Mouse (Mus musculus) layer of hippocampus, adult 2 months (tissue): ENCODE data around the gene Gm9918. TPM values are rescaled to one million over a fixed set of nuclear protein-coding genes. Genes with fewer than 3 reads are reported as not detected.
"Not testable (repeated sequence)": the region's sequence is repeated elsewhere in the genome, so short reads cannot be mapped to it uniquely, and the experiment has no call there.

Experiments used
- DNase-seq, 2 experiments: peaks; one replicate each; pipeline ENCODE4 v3.0.0; 2022; ENCODE audit warnings: low spot score in 2 of 2
- H3K27ac ChIP-seq: fragments of 200-600 bp; 2 replicates; pipeline ENCODE4 v1.8.1; 2022
- H3K4me3 ChIP-seq: fragments of 200-600 bp; 2 replicates; pipeline ENCODE4 v1.8.1; 2022; ENCODE audit warnings: mild to moderate bottlenecking
- CTCF ChIP-seq: fragments of 200-600 bp; conservative IDR thresholded peaks from 2 replicates; pipeline ENCODE4 v1.8.1; 2022; ENCODE audit warnings: antibody characterized with exemption, mild to moderate bottlenecking, moderate library complexity
- long read RNA-seq, 2 experiments: library from polyadenylated mRNA; stranded (forward); transcript quantifications; one replicate each; pipeline ENCODE4 v2.0.0; 2021; ENCODE audit warnings: borderline mapping rate in 2 of 2
- total RNA-seq, 2 experiments: library from RNA; stranded (reverse); gene quantifications; 2 replicates each; pipeline ENCODE4 v1.2.3; 2021

Gene Gm9918
- total RNA-seq = not detected
- long read RNA-seq, experiment 1 = 0 reads
- long read RNA-seq, experiment 2 = 0 reads

DNA sequence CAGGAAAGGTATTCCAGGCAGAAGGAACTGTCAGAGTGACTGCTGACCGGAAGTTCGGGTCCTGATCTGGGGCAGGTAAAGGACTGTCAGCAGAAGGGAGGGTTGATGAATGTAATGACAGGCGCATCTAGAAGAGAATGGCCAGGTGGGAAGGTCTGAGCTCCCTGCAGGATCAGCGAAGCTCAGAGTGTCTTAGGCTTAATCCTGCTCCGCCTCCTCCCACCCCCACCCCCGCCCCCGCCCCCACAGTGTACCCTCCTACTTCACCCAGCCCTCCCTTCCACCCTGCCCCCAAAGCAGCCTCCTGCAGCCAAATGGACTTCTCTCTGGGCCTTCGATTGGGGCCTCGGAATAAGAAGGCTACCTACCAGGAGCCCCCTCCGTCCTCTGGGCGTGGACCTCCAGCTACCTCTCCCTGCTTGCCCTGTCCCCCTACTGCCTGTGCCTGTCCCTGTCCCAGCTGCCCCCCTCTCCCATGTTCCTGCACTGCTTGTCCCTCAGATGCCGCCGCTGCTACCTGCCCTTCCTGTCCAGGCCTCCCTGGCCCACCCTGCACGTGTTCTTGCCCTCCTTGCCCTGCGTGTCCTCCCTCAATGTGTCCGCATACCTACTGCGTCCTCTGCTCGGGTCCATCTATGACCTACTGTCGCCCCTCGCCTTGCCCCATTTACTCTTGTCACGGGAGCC is at the start of gene Gm9918:
TSS of gene Gm9918 (plus strand) at position 290 of the 687 bp plus-strand sequence.
- no peak within 1 kb of the TSS for H3K4me3 ChIP-seq
- no peak for TF ChIP-seq CTCF

DNA sequence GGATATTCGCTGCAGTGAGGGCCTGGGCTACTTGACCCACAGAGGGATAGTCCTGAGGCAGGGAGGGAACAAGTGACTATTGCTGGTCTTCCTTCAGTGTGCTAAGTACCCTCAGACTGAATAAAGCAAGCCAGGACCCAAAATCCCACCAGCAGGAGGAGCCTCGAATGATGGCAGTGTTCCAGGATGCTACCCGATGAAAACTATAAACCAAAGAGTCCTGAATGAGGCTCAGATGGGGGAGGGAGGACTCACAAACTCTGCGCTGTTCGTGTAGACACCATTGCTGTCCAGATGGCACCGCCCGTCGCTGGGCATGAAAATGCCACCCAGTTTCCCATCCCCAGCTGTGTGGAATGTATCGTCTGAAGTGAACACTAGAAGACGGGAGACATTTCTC is 48.0 kb upstream of the Gm9918 start:
- TF ChIP-seq CTCF = 0 out of 2 replicates have a peak, but pooled peaks have one; percentile 17
- no peak overlapping the region for H3K4me3 ChIP-seq
- DNase-seq = no peak
- H3K27ac ChIP-seq = no peak overlapping the region

More for the DNA sequence above, at the start of gene Gm9918:
- H3K27ac ChIP-seq = no peak within 1 kb of the TSS
- DNase-seq = no peak

GRCm38 (mm10) chr15:102224186-102224991 is 46.0 kb upstream of the Gm9918 start:
- Histone ChIP-seq H3K27ac (no peak overlapping the region), H3K4me3 (peak overlapping the region; percentile 54)
- TF ChIP-seq CTCF = peak; percentile 98
- peak; percentile 70 to 81 for DNase-seq

DNA sequence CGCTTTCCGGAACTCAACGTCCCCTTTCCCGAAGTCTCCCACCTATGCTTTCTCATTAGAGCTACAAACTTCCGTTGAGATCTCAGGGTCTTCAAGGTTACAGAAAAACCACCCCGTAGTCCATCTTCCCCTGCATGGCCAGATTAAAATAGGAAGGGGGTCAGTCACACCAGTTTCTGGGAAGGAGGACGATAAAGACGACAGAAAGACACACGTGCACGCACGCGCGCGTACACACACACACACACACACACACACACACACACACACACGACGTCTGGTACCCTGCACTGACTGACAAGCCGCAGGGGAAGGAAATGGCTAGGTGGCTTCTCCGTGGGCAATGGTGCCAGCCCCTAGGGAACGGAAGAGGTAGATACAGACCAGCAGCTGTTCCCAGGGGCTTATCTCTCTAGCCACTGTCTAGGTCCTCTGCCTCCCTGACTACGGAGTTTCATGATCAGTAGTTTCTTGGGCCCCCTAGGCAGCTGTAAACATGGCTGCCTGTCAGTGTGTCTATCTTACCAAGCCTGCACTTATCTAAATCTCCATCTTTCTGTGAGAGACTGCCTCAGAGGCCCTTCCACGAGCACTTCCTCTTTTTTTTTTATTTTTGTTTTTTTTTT is 45.3 kb upstream of the Gm9918 start:
- no peak for TF ChIP-seq CTCF
- Histone ChIP-seq H3K4me3 (peak overlapping the region; percentile 54), H3K27ac (no peak overlapping the region)
- no peak for DNase-seq

- not testable (repeated sequence) for DNase-seq, H3K27ac ChIP-seq, H3K4me3 ChIP-seq
Measured at GRCm38 (mm10) chr15:102225619-102226018, 44.7 kb upstream of the Gm9918 start.

DNA sequence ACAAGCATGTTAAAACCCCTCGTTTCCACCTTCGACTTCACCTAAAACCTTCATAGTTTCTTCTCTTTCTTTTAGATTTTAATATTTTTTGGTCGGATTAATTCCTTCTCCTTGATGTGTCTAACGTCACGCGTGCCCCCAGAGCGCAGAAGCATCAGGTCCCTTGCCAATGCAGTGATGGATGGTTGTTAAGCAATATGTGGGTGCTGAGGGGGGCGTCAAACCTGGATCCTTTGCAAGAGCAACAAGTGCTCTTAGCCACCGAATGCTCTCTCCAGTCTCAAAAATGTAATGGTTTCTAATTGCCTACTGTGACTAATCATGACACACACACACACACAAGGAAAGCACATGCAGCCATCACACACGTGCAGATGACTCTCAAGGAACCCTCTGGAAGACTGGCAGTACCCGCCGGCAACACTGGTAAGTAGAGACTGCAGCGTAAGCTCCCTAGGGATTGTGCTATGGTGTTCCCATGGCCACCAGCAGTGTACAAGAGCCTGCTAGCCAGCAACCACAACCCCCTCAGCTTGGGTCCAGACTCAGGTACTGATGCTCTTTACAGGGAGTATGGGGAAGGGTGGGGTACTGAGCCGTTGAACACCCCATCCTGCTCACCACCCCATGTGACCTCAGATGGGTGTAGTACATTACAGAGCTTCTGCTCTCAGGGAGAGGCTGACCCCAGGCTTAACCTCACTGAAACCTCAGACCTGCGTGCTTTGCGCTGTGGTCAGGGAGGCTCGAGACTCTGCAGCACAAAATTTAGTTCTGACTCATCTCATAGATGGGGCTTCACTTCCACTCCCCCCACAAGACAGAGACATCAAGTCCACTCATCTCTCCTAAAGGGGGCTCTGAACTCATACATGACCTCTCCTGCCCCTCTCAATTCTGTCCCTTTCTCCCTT is 39.7 kb upstream of the Gm9918 start:
- DNase-seq = no peak
- TF ChIP-seq CTCF = no peak
- no peak overlapping the region for H3K4me3 ChIP-seq
- H3K27ac ChIP-seq = no peak overlapping the region

DNA sequence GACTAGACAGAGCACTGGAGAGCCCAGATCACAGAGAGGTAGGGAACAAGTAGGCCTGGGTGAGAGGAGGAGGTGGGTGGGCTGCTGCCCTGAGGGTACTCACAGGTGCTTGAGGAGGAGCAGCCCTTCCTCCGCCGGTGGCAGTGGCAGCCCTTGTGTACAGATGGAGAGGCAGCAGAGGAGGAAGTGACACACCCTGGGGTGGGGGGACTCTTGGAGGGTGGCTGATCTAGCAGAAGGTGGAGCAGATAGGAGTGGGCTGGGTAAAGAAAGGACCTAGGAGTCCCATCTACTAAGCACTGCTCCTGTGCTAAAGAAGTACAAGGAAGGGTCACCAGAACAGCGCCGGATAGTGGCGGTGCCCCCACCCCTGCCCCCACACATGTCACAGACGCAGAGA is 38.6 kb upstream of the Gm9918 start, which contains the start of gene Itgb7:
TSS of gene Itgb7 (minus strand) at position 197 of the 400 bp plus-strand sequence.
- no peak for TF ChIP-seq CTCF
- H3K4me3 ChIP-seq = no peak within 1 kb of the TSS
- H3K27ac ChIP-seq = no peak within 1 kb of the TSS
- no peak for DNase-seq

DNA sequence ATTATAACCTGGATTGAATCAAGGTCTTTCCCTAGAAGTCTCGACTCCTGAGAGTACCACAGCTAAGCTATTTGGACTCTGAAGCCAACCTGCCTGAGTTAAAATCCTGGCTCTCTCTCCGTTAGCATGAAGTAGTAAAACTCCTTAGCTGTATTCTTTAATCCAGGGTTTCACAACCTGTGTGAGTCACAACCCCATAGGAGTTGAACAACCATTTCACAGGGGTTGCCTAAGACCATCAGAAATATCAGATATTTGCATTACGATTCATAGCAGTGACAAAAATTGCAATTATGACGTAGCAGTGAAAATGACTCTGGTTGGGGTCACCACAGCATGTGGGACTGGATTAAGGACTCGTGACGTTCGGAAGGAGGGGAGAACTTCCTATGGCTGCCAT is 37.6 kb upstream of the Gm9918 start:
- H3K4me3 ChIP-seq = no peak overlapping the region

GRCm38 (mm10) chr15:102233896-102234295 is 36.5 kb upstream of the Gm9918 start:
- Histone ChIP-seq H3K4me3 (no peak overlapping the region), H3K27ac (no peak overlapping the region)
- TF ChIP-seq CTCF = no peak
- no peak for DNase-seq

More for the DNA sequence above, 37.6 kb upstream of the Gm9918 start:
- no peak overlapping the region for H3K27ac ChIP-seq
- no peak for TF ChIP-seq CTCF
- no peak for DNase-seq

DNA sequence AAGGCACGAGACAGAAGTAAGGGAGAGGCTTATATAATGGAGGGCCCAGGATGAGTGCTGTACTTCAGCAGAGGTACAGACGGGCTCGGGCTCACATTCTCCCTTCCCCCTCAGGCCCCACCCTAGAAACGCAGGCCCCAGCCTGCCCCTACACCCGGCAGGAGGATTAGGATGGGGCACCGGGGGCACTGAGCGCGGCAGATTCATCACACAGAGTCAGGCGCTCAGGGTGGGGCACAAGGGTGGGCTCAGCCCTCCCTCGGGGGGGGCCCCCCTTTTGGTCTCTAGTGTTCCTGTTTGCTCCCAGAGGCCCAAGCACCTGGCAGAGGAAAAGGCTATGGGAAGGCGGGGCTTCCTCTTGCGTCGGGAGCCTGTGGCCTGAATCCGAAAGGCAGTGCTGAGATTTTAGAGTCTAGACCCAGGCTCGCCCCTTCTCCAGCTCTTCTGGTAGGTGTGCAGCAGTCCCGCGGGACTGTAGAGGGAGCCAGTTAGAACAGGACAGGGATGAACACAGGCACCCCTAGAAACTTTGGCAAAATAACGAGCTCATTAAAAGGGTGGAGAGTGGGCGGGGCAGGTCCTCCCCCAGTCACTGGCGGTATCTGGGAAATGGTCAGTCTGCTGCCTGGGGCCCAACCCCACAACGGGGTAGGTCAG is 34.9 kb upstream of the Gm9918 start:
- Histone ChIP-seq H3K4me3 (no peak overlapping the region), H3K27ac (no peak overlapping the region)
- TF ChIP-seq CTCF = peak; percentile 16; the same call in 1 of the 2 replicates
- DNase-seq = no peak

DNA sequence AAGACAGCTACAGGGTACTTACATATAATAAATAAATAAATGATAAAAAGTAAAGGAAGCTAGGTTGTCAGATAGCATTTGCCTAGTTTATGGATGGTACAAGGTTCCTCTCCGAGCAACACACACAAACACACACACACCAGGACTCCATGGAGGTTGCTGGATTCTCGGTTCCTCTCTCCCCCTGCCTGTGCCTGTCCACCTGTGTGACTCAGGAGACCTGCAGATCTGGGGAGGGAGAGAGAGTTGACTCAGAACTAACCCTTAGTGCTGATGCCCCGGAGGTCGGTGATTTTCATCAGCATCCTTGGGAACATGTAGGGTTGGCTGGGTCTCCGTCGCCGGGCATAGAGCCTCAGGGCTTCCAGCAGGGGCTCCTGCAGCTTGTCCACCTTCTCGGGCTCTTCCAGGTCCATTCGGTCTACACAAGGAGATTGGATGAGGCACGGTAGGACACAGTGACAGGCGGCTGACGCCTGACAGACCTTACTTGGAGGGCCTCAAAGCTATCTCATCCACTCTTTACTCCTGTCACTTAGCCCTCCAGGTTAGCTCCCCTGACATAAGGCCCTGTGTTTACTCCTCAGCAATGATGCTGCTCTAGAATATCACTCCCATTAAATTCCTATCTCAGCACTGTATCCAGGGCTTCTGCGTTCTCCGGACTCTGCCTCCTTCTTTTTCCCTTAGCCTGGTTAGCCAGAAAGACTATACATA is 31.7 kb upstream of the Gm9918 start:
- Histone ChIP-seq H3K27ac (no peak overlapping the region), H3K4me3 (no peak overlapping the region)
- no peak for DNase-seq
- TF ChIP-seq CTCF = no peak
